Mouse (Mus musculus): ENCODE results near the gene Gns.

Gns gene

GRCm38 (mm10) chr10:121401005-121401404 is 36.1 kb downstream of the Gns start:
- no peak for DNase-seq (ENCODE audit: low read depth)

GRCm38 (mm10) chr10:121403104-121403503 is 38.2 kb downstream of the Gns start:
- DNase-seq (ENCODE audit: low read depth): no peak

- DNase-seq (ENCODE audit: low read depth): no peak
Observed at GRCm38 (mm10) chr10:121403946-121404345, 39.1 kb downstream of the Gns start.

- DNase-seq (ENCODE audit: low read depth): peak; percentile 72
Observed at GRCm38 (mm10) chr10:121409717-121410116, 44.8 kb downstream of the Gns start.

- no peak for DNase-seq (ENCODE audit: low read depth)
Observed at GRCm38 (mm10) chr10:121411721-121412455, 47.0 kb downstream of the Gns start.

GRCm38 (mm10) chr10:121412824-121413223 is 47.9 kb downstream of the Gns start:
- no peak for DNase-seq (ENCODE audit: low read depth)

- no peak for DNase-seq (ENCODE audit: low read depth)
Observed at GRCm38 (mm10) chr10:121414127-121414526, 49.2 kb downstream of the Gns start.

GRCm38 (mm10) chr10:121418835-121419234 is 53.9 kb downstream of the Gns start:
- DNase-seq (ENCODE audit: low read depth): no peak

GRCm38 (mm10) chr10:121419640-121420470 is 55.0 kb downstream of the Gns start:
- no peak for DNase-seq (ENCODE audit: low read depth)

- DNase-seq (ENCODE audit: low read depth): no peak
Observed at GRCm38 (mm10) chr10:121421023-121421422, 56.1 kb downstream of the Gns start.

- no peak for DNase-seq (ENCODE audit: low read depth)
Observed at GRCm38 (mm10) chr10:121421657-121422290, 56.9 kb downstream of the Gns start.

GRCm38 (mm10) chr10:121422294-121422693 is 57.4 kb downstream of the Gns start:
- DNase-seq (ENCODE audit: low read depth): peak; percentile 67

GRCm38 (mm10) chr10:121423541-121424349 is 58.9 kb downstream of the Gns start:
- no peak for DNase-seq (ENCODE audit: low read depth)

GRCm38 (mm10) chr10:121424455-121424854 is 59.6 kb downstream of the Gns start:
- no peak for DNase-seq (ENCODE audit: low read depth)

GRCm38 (mm10) chr10:121425079-121425478 is 60.2 kb downstream of the Gns start:
- no peak for DNase-seq (ENCODE audit: low read depth)

- no peak for DNase-seq (ENCODE audit: low read depth)
Observed at GRCm38 (mm10) chr10:121425506-121426025, 60.7 kb downstream of the Gns start.

- peak; percentile 92 for DNase-seq (ENCODE audit: low read depth)
Observed at GRCm38 (mm10) chr10:121426458-121427070, 61.7 kb downstream of the Gns start.

GRCm38 (mm10) chr10:121427136-121427535 is 62.2 kb downstream of the Gns start:
- peak; percentile 89 for DNase-seq (ENCODE audit: low read depth)

- peak; percentile 71 for DNase-seq (ENCODE audit: low read depth)
Observed at GRCm38 (mm10) chr10:121428011-121428711, 63.3 kb downstream of the Gns start.

- peak; percentile 94 for DNase-seq (ENCODE audit: low read depth)
Observed at GRCm38 (mm10) chr10:121429089-121429488, 64.2 kb downstream of the Gns start.

- peak; percentile 76 for DNase-seq (ENCODE audit: low read depth)
Observed at GRCm38 (mm10) chr10:121429581-121429980, 64.7 kb downstream of the Gns start.
